Mouse (Mus musculus): ENCODE results near the gene Trabd2b. TPM values are rescaled to one million over a fixed set of nuclear protein-coding genes. Genes with fewer than 3 reads are reported as not detected.

Gene Trabd2b
- total RNA-seq, 1 experiment = 0.31 TPM

DNA sequence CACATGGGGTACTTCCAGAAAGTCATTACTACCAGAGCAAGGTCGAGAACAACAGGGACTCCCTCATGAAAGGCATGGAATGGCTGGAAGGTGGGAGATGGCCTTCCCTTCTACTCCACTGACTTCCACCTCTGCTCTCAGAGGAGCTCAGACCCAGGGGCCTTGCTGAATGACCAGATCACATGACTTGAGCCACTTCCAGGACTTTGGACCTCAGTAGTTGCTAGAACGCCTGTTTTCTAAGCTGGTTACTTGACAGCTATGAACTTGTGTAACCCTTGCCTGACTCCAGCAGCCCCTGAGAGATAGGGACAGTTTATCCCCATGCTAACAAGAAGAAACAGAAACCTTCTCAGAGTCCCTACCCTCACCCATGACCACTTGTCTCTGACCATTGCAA is 50.6 kb downstream of the Trabd2b start:
- Histone ChIP-seq H3K9me3 (ENCODE audit: control insufficient read depth, insufficient read depth, low read depth, low read length) (no peaks in the 10 kb centered on the region), H3K9ac (ENCODE audit: insufficient read depth, low read depth, low read length, poor library complexity, severe bottlenecking) (no peak overlapping the region), H3K36me3 (ENCODE audit: control insufficient read depth, insufficient read depth, low read length, poor library complexity, severe bottlenecking) (no peaks in the 10 kb centered on the region), H3K27ac (ENCODE audit: insufficient read depth, low read depth, low read length, poor library complexity, severe bottlenecking) (no peak overlapping the region), H3K4me3 (ENCODE audit: insufficient read depth in 1 of 2, low read depth in 1 of 2, low read length in 2 of 2, poor library complexity in 1 of 2, severe bottlenecking in 1 of 2) (no peak overlapping the region), H3K4me1 (ENCODE audit: control insufficient read depth in 2 of 2, insufficient read depth in 2 of 2, low read length in 2 of 2, poor library complexity in 1 of 2) (no peaks in the 10 kb centered on the region)
- in situ Hi-C loops (cut with MboI; ENCODE audit: low sequenced_read_pairs in 2 of 2, unreplicated experiment in 2 of 2) = no loop called here
- no peak for DNase-seq (ENCODE audit: low read depth, low spot score)
- TF ChIP-seq ZC3H11A (IDR thresholded peaks at IDR 0.05; ENCODE audit: borderline replicate concordance, low read depth, low read length) (no peak), CHD2 (IDR thresholded peaks at IDR 0.05; ENCODE audit: low read depth, low read length) (no peak), MAFK (IDR thresholded peaks at IDR 0.05; ENCODE audit: insufficient read depth, low read depth, low read length) (no peak), HCFC1 (IDR thresholded peaks at IDR 0.05; ENCODE audit: borderline replicate concordance, insufficient read depth, low read length) (no peak), ZNF384 (IDR thresholded peaks at IDR 0.05; ENCODE audit: low read depth, low read length) (no peak)

- Histone ChIP-seq H3K4me3 (ENCODE audit: insufficient read depth in 1 of 2, low read depth in 1 of 2, low read length in 2 of 2, poor library complexity in 1 of 2, severe bottlenecking in 1 of 2) (no peak overlapping the region), H3K36me3 (ENCODE audit: control insufficient read depth, insufficient read depth, low read length, poor library complexity, severe bottlenecking) (no peaks in the 10 kb centered on the region), H3K9me3 (ENCODE audit: control insufficient read depth, insufficient read depth, low read depth, low read length) (no peaks in the 10 kb centered on the region), H3K4me1 (ENCODE audit: control insufficient read depth in 2 of 2, insufficient read depth in 2 of 2, low read length in 2 of 2, poor library complexity in 1 of 2) (no peaks in the 10 kb centered on the region), H3K27ac (ENCODE audit: insufficient read depth, low read depth, low read length, poor library complexity, severe bottlenecking) (no peak overlapping the region), H3K9ac (ENCODE audit: insufficient read depth, low read depth, low read length, poor library complexity, severe bottlenecking) (no peak overlapping the region)
- TF ChIP-seq HCFC1 (IDR thresholded peaks at IDR 0.05; ENCODE audit: borderline replicate concordance, insufficient read depth, low read length) (no peak), ZNF384 (IDR thresholded peaks at IDR 0.05; ENCODE audit: low read depth, low read length) (no peak), ZC3H11A (IDR thresholded peaks at IDR 0.05; ENCODE audit: borderline replicate concordance, low read depth, low read length) (no peak), CHD2 (IDR thresholded peaks at IDR 0.05; ENCODE audit: low read depth, low read length) (no peak), MAFK (IDR thresholded peaks at IDR 0.05; ENCODE audit: insufficient read depth, low read depth, low read length) (no peak)
- DNase-seq (ENCODE audit: low read depth, low spot score) = no peak
- in situ Hi-C loops (cut with MboI; ENCODE audit: low sequenced_read_pairs in 2 of 2, unreplicated experiment in 2 of 2) = no loop called here
These were observed 53.1 kb downstream of the Trabd2b start for GRCm38 (mm10) chr4:114459591-114459990.

DNA sequence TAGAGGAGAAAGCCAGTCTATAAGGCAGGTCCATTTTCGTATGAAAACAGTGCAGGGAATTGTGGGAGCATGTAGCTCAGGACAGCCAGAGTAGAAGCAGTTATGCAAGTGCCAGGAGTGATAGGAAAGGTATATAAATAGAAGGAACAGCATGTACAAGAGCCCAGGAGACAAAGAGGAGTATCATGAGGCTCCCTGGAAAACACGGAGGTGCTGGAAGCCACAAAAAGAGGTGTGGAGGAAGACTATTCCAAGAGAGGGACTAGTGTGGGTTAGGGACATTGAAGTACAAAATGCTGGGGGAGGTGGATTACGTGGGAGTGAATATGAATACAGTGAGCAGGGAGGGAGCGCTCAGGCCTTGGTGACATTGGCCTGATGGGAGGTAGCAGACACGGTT is 53.9 kb downstream of the Trabd2b start:
- no peak for DNase-seq (ENCODE audit: low read depth, low spot score)
- Histone ChIP-seq H3K4me1 (ENCODE audit: control insufficient read depth in 2 of 2, insufficient read depth in 2 of 2, low read length in 2 of 2, poor library complexity in 1 of 2) (no peaks in the 10 kb centered on the region), H3K27ac (ENCODE audit: insufficient read depth, low read depth, low read length, poor library complexity, severe bottlenecking) (no peak overlapping the region), H3K36me3 (ENCODE audit: control insufficient read depth, insufficient read depth, low read length, poor library complexity, severe bottlenecking) (no peaks in the 10 kb centered on the region), H3K9me3 (ENCODE audit: control insufficient read depth, insufficient read depth, low read depth, low read length) (no peaks in the 10 kb centered on the region), H3K4me3 (ENCODE audit: insufficient read depth in 1 of 2, low read depth in 1 of 2, low read length in 2 of 2, poor library complexity in 1 of 2, severe bottlenecking in 1 of 2) (no peak overlapping the region), H3K9ac (ENCODE audit: insufficient read depth, low read depth, low read length, poor library complexity, severe bottlenecking) (no peak overlapping the region)
- in situ Hi-C loops (cut with MboI; ENCODE audit: low sequenced_read_pairs in 2 of 2, unreplicated experiment in 2 of 2) = no loop called here
- no peak for TF ChIP-seq ZC3H11A (IDR thresholded peaks at IDR 0.05; ENCODE audit: borderline replicate concordance, low read depth, low read length)
- TF ChIP-seq ZNF384 (IDR thresholded peaks at IDR 0.05; ENCODE audit: low read depth, low read length) = no peak
- no peak for TF ChIP-seq MAFK (IDR thresholded peaks at IDR 0.05; ENCODE audit: insufficient read depth, low read depth, low read length)
- TF ChIP-seq HCFC1 (IDR thresholded peaks at IDR 0.05; ENCODE audit: borderline replicate concordance, insufficient read depth, low read length) = no peak
- no peak for TF ChIP-seq CHD2 (IDR thresholded peaks at IDR 0.05; ENCODE audit: low read depth, low read length)

GRCm38 (mm10) chr4:114461093-114461492 is 54.6 kb downstream of the Trabd2b start:
- in situ Hi-C loops (cut with MboI; ENCODE audit: low sequenced_read_pairs in 2 of 2, unreplicated experiment in 2 of 2) = no loop called here
- Histone ChIP-seq H3K36me3 (ENCODE audit: control insufficient read depth, insufficient read depth, low read length, poor library complexity, severe bottlenecking) (no peaks in the 10 kb centered on the region), H3K4me1 (ENCODE audit: control insufficient read depth in 2 of 2, insufficient read depth in 2 of 2, low read length in 2 of 2, poor library complexity in 1 of 2) (no peaks in the 10 kb centered on the region), H3K9me3 (ENCODE audit: control insufficient read depth, insufficient read depth, low read depth, low read length) (no peaks in the 10 kb centered on the region), H3K9ac (ENCODE audit: insufficient read depth, low read depth, low read length, poor library complexity, severe bottlenecking) (no peak overlapping the region), H3K27ac (ENCODE audit: insufficient read depth, low read depth, low read length, poor library complexity, severe bottlenecking) (no peak overlapping the region), H3K4me3 (ENCODE audit: insufficient read depth in 1 of 2, low read depth in 1 of 2, low read length in 2 of 2, poor library complexity in 1 of 2, severe bottlenecking in 1 of 2) (no peak overlapping the region)
- TF ChIP-seq ZC3H11A (IDR thresholded peaks at IDR 0.05; ENCODE audit: borderline replicate concordance, low read depth, low read length) (no peak), MAFK (IDR thresholded peaks at IDR 0.05; ENCODE audit: insufficient read depth, low read depth, low read length) (no peak), CHD2 (IDR thresholded peaks at IDR 0.05; ENCODE audit: low read depth, low read length) (no peak)
- no peak for DNase-seq (ENCODE audit: low read depth, low spot score)

GRCm38 (mm10) chr4:114465641-114466040 is 59.1 kb downstream of the Trabd2b start:
- DNase-seq (ENCODE audit: low read depth, low spot score) = no peak
- no peak overlapping the region for H3K9ac ChIP-seq (ENCODE audit: insufficient read depth, low read depth, low read length, poor library complexity, severe bottlenecking)

More at GRCm38 (mm10) chr4:114465641-114466040, 59.1 kb downstream of the Trabd2b start:
- H3K4me1 ChIP-seq (ENCODE audit: control insufficient read depth in 2 of 2, insufficient read depth in 2 of 2, low read length in 2 of 2, poor library complexity in 1 of 2) = no peaks in the 10 kb centered on the region
- no peaks in the 10 kb centered on the region for H3K9me3 ChIP-seq (ENCODE audit: control insufficient read depth, insufficient read depth, low read depth, low read length)
- H3K36me3 ChIP-seq (ENCODE audit: control insufficient read depth, insufficient read depth, low read length, poor library complexity, severe bottlenecking) = no peaks in the 10 kb centered on the region
- TF ChIP-seq CHD2 (IDR thresholded peaks at IDR 0.05; ENCODE audit: low read depth, low read length) (no peak), HCFC1 (IDR thresholded peaks at IDR 0.05; ENCODE audit: borderline replicate concordance, insufficient read depth, low read length) (no peak), ZNF384 (IDR thresholded peaks at IDR 0.05; ENCODE audit: low read depth, low read length) (no peak), ZC3H11A (IDR thresholded peaks at IDR 0.05; ENCODE audit: borderline replicate concordance, low read depth, low read length) (no peak), MAFK (IDR thresholded peaks at IDR 0.05; ENCODE audit: insufficient read depth, low read depth, low read length) (no peak)
- in situ Hi-C loops (cut with MboI; ENCODE audit: low sequenced_read_pairs in 2 of 2, unreplicated experiment in 2 of 2) = no loop called here
- no peak overlapping the region for H3K4me3 ChIP-seq (ENCODE audit: insufficient read depth in 1 of 2, low read depth in 1 of 2, low read length in 2 of 2, poor library complexity in 1 of 2, severe bottlenecking in 1 of 2)
- H3K27ac ChIP-seq (ENCODE audit: insufficient read depth, low read depth, low read length, poor library complexity, severe bottlenecking) = no peak overlapping the region

Data from ES-E14 (cell line).